Mouse (Mus musculus): Measurements from ENCODE around the gene Foxp2.

GRCm38 (mm10) chr6:14901183-14901970 is at the start of gene Foxp2:
- TF ChIP-seq CTCF (IDR thresholded peaks at IDR 0.05; ENCODE audit: low read depth, low read length) (no peak), POLR2A (IDR thresholded peaks at IDR 0.05; ENCODE audit: borderline replicate concordance, low read depth, low read length) (no peak)
